Mouse (Mus musculus) kidney, adult 9 months (tissue): ENCODE data around the gene Nedd4.

ENCODE experiments used
- DNase-seq: peaks from one replicate; pipeline ENCODE4 v3.0.0; 2022

Gene Nedd4

DNA sequence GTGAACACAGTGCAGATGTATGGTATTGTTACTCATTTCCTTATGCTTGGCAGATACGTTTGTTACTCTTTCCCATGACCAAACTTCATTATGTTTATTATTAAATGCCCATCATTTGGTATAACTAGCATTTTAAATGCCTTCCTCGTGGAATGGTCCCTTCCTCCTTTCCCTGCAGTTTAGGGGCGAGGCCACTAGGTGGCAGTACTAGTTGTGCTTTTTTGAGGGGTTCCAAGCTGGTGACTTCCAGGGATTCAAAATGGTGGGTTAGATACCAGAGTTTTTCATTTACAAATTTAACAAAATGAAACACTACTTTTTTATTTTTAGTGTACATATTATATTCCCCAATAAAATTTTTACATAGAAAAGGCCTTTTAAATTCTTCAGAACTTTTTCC, 71.8 kb downstream of the Nedd4 start:
- DNase-seq = peak; percentile 59

DNA sequence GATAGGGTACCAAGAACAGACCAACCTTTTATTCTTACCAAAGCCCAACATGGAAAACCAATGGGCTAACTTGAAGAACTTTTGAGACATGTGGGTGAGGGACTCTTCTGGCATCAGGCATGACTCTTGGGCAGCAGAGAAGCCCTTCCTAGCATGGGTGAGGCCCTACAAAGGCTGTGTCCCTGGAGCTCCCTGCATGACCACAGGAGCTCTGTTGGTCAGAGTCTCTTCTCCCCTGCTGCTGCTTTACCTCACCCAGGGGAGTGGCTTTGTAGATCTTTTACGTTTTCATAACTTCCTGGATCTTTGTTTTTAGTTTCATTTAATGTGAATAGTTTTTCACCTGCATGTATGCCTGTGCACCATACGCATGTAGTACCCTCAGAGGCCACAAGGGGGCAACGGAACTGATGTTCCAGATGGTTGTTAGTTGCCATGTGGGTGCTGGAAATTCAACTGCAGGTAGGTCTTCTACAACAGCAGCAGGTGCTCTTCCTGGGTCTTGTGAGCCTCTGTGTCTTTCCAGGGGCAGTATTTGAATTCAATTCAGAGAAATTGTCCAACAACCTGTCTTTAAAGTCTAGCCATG, 73.8 kb downstream of the Nedd4 start:
- peak; percentile 58 for DNase-seq

DNA sequence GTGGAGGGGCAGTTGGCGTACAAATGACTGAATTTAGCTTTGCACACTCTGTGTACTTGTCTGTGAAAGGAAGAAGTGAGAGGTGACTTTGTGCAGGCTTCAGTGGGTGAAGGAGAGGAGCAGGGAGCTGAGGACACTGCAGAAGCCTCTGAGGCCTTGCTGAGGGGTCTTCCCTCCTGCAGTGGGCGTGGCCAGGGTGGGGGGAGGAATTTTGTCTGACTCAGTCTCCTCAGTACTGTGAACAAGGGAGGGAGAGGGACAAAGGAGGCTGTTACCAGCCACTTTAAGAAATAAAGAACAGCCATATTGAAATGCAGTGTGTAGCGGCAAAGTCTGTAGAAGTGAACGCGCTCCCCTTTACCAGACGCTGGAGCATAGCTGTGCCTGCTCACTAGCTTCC, 79.1 kb downstream of the Nedd4 start:
- no peak for DNase-seq

- DNase-seq = no peak
Observed at GRCm38 (mm10) chr9:72746278-72746677, 84.1 kb downstream of the Nedd4 start.

DNA sequence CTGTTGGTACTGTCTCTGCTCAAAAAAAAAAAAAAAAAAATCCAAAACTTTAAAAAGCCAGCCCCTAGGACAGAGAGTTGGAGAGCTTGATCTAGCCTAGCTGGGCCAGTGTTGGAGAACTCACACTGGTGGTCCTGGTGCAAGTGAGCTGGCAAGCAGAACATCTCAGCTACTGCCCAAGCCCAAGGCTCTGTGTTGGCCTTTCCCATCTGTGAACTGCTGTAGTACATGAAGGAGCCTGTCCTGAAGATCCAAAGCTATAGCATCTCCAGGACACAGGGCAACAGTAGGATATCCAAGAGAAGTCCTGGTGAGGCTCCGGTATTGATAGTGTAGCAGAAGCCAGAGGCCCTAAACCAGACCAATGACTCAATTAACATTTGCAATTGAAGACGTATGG, 88.1 kb downstream of the Nedd4 start:
- DNase-seq = no peak

- DNase-seq = no peak
Observed at GRCm38 (mm10) chr9:72752656-72753055, 90.5 kb downstream of the Nedd4 start.

- DNase-seq = no peak
Observed at GRCm38 (mm10) chr9:72753741-72754140, 91.6 kb downstream of the Nedd4 start.

DNA sequence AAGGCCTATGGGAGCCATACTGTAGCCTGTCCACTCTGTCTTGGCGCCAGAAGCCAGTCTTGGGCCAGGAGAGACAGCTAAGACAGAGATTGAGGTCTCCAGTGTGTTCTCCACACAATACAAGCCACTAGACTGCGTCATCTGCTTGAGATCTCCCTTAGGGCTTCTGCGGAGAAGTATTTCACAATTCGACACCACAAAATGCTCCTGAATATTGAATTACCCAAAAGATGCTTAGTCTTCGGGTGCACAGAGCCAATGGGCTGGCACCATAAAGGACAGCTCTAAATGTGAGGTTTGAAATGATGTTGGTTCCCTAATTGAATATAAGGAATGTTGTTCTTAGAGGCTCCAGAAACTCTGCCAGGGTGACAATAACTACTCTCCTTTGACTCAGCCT, 95.0 kb downstream of the Nedd4 start:
- no peak for DNase-seq

- no peak for DNase-seq
Observed at GRCm38 (mm10) chr9:72758705-72759131, 96.6 kb downstream of the Nedd4 start.

DNA sequence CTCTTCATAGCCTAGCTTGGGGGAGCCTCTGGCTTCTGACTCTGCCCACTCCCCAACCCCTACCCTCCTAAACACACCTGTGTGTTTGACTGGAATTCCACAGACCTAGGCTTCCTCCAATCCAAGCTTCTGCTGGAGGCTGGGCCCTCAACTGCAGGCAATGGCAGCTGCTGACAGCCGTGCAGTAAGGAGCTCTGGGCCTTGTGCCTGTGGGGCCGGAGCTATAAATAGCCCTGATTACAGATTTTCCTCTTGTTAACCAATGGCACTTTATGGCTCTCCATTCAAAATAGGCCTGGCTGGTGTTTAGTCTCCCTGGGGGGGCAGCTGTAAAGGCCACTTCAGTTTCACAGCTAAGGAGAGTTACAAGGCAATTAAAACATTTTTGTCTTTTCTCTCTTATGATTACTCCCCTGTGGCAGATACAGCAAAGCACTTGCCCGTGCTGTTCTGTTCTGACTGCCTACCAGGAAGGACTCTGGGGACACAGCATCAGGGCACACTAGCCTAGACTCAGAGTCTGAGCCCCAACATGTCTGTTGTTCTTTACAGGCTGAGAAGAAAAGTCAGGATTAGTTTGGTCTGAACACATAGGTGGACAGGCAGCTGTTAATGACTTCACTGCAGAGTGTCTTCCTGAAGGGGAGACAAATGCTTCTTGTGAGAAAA, 101.0 kb downstream of the Nedd4 start:
- no peak for DNase-seq

DNA sequence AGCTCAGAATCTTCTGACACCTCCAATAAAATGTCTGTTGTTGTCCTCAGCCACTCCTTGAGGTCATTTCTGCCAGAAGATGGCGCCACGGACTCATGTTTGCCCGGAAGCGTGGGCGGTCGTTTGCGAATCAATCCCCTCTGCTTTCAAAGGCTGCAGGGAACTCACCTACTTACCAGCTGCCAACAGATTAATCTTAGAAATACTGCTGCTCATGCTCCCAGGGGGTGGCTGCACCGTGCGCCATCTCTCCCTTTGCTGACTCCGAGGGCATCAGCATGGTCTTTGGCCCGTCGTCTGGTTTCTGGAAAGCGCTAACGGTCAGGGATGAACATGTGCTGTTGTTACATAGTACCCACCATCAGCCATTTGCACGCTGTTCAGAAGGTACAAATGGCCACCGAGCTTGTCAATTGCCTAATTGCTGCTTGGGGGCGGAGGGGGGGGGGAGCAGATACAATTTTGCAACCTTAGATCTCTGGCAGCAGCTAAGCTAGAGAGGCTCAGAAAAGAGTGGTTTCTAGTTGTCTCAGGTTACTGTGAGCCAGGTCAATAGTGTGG, 104.7 kb downstream of the Nedd4 start:
- DNase-seq = peak; percentile 80

DNA sequence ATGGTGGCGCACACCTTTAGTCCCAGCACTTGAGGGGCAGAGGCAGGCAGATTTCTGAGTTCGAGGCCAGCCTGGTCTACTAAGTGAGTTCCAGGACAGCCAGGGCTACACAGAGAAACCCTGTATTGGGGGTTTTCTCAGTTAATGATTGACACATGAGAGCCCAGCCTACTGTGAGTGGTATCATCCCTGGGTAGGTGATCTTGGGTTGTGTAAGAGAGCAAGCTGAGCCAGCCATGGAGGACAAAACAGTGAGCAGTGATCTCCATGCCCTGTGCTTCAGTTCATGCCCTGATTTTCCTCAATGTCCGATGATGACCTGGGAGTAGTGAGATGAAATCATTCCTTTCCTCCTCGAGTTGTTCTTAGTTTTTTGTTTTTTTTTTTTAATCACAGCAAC, 112.9 kb downstream of the Nedd4 start:
- DNase-seq = no peak

GRCm38 (mm10) chr9:72779004-72779403, 116.9 kb downstream of the Nedd4 start:
- DNase-seq = no peak

DNA sequence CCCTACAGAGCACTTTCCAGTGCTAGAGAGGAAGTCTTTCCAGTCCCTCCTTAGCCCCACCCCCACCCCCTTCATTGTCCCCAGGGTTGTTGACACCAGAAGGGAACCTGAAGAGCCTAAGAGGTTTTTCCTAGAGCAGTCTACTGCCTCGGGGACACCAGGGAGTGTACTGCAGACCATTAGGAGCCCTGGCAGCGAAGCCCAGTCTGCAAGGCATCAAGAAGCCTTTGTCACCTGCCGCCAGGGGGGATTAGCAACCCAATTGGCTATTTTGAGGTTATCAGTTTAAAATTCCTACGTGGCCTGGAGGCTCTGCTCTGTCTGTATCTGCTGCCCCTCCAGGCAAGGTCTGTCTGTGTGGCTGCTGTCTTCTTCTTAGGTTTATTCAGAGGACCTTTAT, 117.6 kb downstream of the Nedd4 start:
- no peak for DNase-seq

GRCm38 (mm10) chr9:72780694-72781093, 118.5 kb downstream of the Nedd4 start:
- DNase-seq = no peak

- no peak for DNase-seq
Observed at GRCm38 (mm10) chr9:72781466-72781865, 119.3 kb downstream of the Nedd4 start.

DNA sequence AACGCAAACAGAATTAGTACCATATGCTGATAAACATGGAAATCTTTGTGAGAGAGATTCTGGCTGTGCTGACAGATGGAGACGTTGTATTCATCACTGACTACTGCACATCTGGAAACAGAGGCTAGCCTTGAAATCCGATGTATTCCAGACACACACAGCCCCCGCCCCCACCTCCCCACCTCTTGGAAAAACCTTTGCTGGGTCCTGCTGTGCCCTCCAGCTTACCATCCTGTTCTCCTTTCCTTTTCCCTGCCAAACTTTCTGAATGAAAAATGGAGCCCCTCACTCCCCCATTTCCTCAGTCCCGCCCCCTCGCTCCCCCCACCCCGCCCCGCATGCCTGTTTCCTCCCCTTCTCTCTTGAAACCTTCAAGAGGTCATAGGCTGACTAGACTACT, 120.0 kb downstream of the Nedd4 start:
- no peak for DNase-seq

GRCm38 (mm10) chr9:72787732-72788131, 125.6 kb downstream of the Nedd4 start:
- DNase-seq = no peak

- DNase-seq = no peak
Observed at GRCm38 (mm10) chr9:72790530-72791212, 128.5 kb downstream of the Nedd4 start.

DNA sequence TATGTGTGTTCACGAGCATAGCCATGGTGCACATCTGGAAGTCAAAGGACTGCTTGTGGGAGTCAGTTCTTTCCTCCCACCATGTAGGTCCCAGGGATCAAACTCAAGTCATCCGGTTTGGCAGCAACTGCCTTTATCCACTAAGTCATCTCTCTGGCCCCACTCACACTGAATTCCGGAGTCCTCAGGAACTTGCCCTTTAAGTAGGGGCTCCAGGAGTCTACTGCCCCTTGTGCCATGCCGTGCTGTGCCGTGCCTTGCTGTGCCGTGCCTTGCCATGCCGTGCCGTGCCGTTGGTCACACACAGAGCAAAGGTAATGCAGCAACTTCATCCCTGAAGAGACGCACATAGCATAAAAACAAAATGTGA, 129.1 kb downstream of the Nedd4 start:
- DNase-seq = peak; percentile 22

DNA sequence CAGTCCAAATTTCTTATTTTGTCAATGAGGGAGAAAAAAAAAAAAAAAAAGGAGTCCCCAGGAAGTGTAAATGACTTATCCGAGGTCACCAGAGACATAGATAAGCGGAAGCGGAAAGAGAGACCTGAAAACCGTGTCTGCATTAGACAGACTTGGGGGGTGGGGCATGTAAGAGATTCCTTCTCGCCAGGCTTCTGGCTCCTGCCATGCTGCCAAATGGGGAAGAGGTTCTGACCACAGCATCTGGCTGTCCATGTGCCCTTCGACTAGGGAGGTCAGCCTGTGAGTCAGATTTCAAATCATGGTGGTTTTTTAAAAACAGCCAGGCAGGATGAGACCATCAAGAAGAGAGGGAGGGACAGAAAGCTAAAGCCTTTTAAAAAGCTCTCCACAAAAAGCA, 129.5 kb downstream of the Nedd4 start:
- peak; percentile 26 for DNase-seq

DNA sequence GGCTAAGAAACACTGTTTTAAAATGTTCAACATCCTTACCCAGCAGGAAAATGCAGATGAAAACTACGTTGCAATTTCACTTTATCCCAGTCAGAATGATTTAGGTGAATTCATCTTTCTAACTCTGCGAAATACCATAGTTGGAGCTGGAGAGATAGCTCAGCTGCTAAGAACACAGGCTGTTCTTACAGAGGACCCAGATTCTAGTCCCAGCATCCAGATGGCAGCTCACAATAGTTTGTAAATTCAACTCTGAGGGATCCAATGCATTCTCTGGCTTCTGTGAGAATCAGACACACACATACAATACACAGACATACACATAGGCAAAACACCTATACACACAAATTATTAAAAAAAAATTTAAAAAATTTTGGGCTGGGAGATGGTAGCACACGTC, 133.1 kb downstream of the Nedd4 start:
- DNase-seq = no peak

DNA sequence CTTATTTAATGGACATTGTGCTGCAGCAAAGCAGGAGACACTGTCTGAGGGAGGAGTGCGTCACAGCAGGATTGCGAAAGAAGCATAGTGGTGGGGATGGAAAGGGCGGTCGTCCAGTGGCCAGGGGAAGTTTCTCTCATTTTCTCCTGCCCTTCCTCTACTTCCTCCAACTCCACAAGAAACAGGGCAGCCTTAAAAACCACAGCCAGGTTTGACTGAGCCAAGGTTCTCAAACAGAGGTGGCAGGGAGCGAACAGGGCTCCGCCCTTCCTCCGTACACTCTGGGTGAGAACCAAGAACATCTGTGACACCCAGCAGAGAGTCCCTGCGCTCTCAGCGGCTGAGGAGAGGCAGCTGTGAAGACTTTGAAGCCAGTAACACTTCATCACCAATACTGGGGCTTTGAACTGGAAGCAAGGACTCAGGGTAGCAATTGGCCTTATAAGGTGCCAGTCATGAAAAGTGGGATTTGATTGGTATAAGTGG, 135.0 kb downstream of the Nedd4 start:
- DNase-seq = no peak
